Mouse (Mus musculus) liver, postnatal 0 days (tissue): Measurements from ENCODE around the gene Gtf2f1.

Experiments
- CTCF ChIP-seq: sonication (generic); IDR thresholded peaks from 2 replicates; pipeline ENCODE4 v1.5.1; 2016; ENCODE audit warnings: antibody characterized with exemption, low read depth
- EP300 ChIP-seq: IDR thresholded peaks from 2 replicates; pipeline ENCODE4 v1.6.1; 2016; ENCODE audit warnings: antibody characterized with exemption, low read depth, mild to moderate bottlenecking

DNA sequence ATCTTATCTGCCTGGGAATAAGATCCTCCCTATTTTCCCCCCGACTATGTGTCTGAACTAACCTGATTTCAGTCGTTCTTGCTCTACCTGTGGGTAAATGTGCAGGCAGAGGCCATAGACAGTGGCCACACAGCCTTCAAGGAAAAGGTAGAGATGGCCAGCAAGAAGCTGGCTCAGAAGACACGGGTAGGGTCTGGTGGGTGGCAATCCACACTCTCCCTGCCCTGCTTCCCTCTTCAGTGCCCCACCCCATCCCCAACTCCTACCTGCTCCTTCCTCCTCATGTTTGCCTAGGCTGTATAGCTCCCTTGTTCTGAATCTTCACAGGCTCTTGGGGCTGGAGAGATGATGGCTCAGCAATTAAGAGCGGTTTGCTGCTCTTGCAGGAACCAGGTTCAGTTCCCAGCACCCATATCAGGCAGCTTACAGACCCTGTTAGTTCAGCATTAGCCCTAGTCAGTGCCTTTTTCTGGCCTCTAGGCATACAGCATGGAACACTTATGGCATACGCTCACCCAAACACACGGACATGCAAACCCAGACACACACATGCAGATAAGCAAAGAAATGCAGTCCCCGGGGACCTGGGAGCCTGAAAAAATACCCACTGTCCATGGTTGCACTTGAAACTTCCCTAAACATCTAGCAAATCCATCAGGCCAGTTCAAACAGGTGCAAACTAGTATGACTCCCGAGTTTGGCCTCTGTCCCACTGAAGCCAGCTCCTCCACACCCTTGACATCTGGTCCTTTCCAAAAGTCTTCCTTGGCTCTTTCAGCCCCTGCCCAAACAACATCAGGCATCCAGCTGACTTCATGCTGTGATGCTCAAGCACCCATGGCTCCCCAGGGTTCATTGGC is 34.3 kb downstream of the Gtf2f1 start:
- no peak for TF ChIP-seq EP300
- TF ChIP-seq CTCF: no peak
